Mouse (Mus musculus): Measurements from ENCODE around the gene Aqp1. TPM values are rescaled to one million over a fixed set of nuclear protein-coding genes. Genes with fewer than 3 reads are reported as not detected.

Aqp1 gene
- 2.2 and 4.9 TPM in 2 replicates for polyA plus RNA-seq (2015; fragmentation: Nextera tagmentation; extraction: Ambion mirVana)

DNA sequence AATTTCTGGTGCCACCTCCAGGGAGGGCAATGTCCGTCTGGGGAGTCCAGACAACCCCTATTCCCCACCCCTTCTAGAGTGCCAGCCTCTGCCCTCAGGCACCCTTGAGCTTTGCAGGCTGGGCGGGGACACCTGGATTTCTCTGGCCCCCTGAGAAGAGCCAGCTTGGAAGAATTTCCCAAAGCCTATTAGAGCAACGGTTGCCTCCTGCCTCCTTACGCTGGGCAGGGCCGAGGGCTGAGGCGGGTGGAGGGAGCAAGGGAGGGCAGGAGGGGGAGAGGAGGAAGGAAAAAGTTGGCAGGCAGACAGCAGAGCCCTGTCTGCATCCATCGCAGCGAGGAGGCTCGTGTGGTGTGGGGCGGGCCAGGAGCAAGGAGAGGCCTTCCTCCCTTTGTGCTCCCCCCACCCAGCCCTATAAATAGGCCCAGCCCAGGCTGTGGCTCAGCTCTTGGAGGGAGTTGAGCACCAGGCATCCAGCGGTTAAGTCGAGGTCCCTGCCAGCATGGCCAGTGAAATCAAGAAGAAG lies at the start of gene Aqp1:
Gene Aqp1, plus strand, starts transcription at position 444 of the 526 bp plus-strand sequence.

DNA sequence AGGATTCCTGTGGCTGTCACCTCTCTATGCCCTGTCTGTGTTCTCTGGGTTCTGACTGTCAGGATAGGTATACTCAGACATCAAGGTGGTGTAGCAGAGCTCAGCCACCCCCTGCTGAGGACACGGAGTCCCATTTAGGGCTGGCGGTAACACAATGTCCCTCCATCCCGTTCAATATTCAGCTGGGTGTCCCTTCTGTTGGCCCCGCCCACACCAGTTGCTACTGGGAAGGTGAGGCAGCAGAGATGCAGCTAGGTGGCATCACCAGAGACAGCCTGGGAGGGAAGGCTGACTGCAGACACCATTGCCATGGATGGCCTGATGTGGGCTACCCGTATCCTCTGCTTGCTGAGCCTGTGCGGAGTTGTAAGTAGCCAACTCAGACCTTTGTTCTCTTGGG lies 39.8 kb downstream of the Aqp1 start, which contains the start of gene Ghrhr:
Gene Ghrhr, plus strand, starts transcription at position 220 of the 400 bp plus-strand sequence.

Small RNA genes within 50 kb of the gene (microRNA-seq; reads per million reads assigned to microRNA genes)
- not detected for gene Gm25458

Other genes starting within 250 kb of the Aqp1 start
- gene Crhr2, start 203.4 kb upstream of the Aqp1 start, polyA plus RNA-seq (2015; fragmentation: Nextera tagmentation; extraction: Ambion mirVana) = 1.6 and 1.8 TPM in 2 replicates
- 0.23 TPM in 1 of 2 replicates, not detected in the other for gene Inmt, start 161.4 kb upstream of the Aqp1 start, polyA plus RNA-seq (2015; fragmentation: Nextera tagmentation; extraction: Ambion mirVana)
- 7.0 and 7.7 TPM in 2 replicates for gene Mindy4, start 133.0 kb upstream of the Aqp1 start, polyA plus RNA-seq (2015; fragmentation: Nextera tagmentation; extraction: Ambion mirVana)
- gene Ghrhr, start 39.9 kb downstream of the Aqp1 start, polyA plus RNA-seq (2015; fragmentation: Nextera tagmentation; extraction: Ambion mirVana) = not detected in 2 replicates
- gene Adcyap1r1, start 115.5 kb downstream of the Aqp1 start, polyA plus RNA-seq (2015; fragmentation: Nextera tagmentation; extraction: Ambion mirVana) = 69.0 and 74.8 TPM in 2 replicates